Mouse (Mus musculus) cerebellum, adult 18-20 months (tissue): ENCODE measurements around the gene Cda.

Experiments used
- DNase-seq, 2 experiments: peaks; one replicate each; pipeline ENCODE4 v3.0.0; 2021

Cda gene

GRCm38 (mm10) chr4:138303742-138304141, 64.0 kb downstream of the Cda start:
- DNase-seq: no peak

DNA sequence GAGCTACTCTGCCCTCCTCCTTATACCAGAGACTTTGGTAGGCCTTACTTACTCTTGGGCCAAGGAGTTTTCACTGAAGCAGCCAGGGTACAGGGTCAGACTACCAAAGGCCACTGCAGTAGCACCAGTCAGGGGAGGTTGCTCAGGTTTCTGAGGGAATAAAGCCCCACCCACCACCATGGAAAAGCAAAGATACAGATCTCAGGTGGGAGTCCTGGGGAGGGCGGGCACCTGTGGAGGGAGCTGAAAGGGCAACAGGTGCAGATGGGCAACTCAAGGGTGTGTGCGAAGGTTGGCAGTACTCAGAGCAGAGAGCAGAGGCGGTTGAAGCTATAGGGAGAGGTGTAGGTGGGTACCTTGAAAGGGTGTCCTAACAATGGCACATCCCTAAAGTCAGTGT, 64.8 kb downstream of the Cda start:
- DNase-seq: peak in 1 of 2 experiments; percentile 8

DNA sequence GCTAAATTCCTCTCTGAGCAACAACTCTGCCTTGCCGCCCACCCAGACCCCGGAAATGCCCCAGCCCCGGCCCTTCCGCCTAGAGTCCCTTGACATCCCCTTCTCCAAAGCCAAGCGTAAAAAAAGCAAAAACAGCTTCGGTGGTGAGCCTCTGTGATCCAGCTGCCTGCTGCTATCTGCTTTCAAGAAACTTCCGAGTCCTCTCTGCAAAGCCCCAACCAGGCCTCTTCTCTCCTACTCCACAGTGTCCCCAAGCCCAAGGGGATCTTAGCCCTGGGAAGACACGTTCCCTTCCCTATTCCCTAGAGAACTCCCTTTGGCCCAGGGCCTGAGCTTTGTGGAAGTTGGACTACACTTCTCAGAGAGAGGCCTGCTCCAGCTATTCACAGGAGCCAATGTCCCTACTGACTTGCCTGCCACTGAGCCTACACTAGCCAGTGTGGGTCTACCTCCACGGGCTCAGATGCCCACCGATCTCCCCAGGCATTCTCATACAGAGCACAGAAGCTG, 66.5 kb downstream of the Cda start:
- DNase-seq: no peak

- DNase-seq: no peak
These were observed 73.7 kb downstream of the Cda start for GRCm38 (mm10) chr4:138293949-138294550.

DNA sequence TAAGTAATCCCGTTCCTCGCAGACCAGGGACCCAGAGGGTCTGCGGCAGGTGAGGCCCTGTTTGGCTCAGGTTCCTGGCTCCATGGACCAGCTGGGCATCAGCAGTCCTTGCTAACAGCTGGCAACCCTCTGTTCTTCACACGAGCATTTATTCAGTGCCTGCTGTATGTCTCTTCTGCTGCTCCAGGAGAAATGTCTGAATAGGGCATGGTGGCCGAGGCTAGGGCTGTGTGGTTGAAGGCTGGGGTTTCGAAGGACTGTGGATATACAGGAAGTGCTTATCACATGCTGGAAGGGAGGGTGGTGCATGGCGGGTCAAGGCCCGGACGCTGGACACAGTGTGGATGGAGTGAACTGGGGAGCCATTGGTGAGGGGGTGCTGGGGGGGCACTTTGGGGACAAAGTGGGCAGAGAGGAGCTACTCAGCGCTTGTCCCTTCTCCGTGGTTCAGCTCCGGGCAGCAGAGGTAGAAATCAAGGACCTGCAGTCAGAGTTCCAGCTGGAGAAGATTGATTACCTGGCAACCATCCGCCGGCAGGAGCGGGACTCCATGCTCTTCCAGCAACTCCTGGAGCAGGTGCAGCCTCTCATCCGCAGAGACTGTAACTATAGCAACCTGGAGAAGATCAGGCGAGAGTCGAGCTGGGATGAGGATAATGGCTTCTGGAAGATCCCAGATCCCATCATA, 74.4 kb downstream of the Cda start:
- DNase-seq: no peak

- DNase-seq: no peak
These were observed 75.8 kb downstream of the Cda start for GRCm38 (mm10) chr4:138292028-138292427.

DNA sequence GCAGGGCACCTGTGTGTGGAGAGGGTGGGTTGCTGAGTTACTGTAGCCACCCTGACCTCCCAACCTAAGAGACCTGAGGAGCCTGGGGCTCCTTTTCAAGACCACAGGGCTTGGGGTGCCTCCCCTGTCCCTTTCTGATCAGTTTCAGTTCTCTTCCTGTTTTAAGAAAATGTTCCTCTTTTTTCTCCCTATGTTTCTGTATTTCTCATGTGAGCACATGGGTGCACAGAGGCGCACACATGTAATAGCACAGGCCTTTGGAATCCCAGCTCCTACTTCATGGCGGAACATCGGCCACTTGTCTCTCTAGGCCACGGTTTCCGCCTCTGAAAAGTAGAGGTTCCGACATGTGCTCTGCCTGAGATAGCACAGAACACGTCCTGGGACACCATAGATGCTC, 79.1 kb downstream of the Cda start:
- no peak for DNase-seq
